Mouse (Mus musculus) brain, adult 2 months (tissue): Measurements from ENCODE around the gene 1700028K03Rik.

Experiments used
- DNase-seq: peaks from one replicate; pipeline ENCODE4 v3.0.0; 2011; ENCODE audit warnings: low read depth, low spot score

1700028K03Rik gene

DNA sequence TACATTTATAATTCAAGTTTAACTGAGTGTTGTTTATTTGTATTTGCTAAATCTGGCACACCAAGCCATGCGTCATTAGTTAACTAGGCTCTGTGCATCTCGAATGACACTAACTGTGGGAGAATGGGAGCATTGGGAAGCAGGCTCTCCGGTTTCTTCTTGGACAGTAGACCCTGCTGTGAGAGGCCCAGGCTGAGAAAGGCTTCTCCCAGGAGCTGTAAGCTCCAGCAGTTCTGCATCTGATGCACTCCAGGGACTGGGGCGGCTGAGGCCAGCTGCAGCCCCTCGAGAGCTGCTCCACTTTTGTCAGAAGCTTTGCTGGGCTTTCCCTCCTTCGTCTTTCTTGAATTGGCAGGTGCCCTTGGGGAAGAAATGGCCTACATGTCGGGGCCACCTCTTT lies 7.2 kb downstream of the 1700028K03Rik start:
- peak; percentile 28 for DNase-seq

DNA sequence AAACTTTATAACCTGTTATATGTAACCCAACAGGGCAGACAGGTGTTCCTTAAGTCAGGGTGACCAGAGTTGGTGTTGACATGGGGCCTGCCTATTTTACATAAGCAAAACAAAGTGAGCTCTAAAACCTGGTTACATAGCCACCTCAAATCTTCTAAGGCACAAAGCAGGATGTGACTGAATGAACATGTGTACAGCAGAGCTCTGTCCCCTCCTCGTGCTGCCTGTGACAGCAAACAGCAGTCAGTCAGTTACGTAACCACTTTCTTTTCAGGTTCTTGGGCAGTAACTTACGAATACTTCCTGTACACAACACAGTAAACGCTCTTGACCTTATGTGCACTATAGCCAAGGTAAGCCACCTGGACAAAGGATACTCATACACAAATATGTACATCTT lies 11.4 kb downstream of the 1700028K03Rik start:
- DNase-seq: no peak

DNA sequence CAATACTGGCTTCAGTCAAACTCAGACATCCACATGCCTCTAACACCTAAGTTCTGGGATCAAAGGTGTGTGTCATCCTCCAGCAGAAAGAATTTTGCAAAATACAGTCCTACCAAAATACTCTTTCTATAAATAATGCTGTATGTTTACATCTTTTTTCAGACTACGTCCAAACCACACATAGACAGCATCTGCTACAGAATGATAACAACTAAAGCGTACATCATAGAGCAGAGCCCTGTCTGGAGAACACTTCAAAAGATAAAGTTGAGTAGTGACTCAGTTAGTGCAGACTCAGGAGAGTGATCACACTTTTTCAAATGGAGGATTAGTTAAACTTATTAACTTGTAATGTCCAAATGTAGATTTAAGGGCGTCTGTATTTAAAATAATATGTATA lies 13.4 kb downstream of the 1700028K03Rik start:
- no peak for DNase-seq

DNA sequence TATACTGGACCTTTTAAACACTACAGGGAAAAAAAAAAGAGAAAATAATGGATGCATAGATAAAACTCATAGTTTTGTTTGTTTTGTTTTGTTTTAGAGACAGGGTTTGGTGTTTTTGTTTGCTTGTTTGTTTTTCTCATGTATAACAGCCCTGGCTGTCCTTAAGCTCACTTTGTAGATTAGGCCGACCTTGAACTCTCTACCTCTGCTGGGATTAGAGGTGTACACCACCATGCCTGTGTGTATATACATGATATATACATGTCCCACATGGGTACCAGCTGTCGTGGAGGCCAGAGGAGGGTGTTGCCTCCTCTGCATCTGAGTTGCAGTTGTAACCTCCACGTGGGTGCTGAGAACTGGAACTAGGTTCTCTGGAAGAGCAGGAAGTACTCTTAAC lies 13.9 kb downstream of the 1700028K03Rik start:
- no peak for DNase-seq

DNA sequence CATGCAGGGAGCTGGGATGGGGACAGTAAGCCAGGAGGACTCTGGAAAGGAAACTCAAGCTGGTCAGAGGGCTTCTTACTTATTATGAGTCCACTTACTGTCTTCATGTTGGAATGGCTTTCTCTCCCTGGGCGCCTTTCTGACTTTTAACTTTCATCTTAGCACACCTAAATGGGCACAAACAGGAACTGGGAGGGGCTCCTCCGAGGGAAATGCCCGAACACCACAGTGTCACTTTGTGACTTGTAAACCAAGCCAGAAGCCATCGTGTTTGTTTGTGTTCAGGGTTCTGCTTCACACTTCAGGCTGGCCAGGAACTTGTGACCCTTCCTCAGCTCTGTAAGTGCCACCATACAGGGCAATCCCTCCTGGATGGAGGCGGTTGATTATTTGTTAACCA lies 19.8 kb downstream of the 1700028K03Rik start:
- DNase-seq: no peak

DNA sequence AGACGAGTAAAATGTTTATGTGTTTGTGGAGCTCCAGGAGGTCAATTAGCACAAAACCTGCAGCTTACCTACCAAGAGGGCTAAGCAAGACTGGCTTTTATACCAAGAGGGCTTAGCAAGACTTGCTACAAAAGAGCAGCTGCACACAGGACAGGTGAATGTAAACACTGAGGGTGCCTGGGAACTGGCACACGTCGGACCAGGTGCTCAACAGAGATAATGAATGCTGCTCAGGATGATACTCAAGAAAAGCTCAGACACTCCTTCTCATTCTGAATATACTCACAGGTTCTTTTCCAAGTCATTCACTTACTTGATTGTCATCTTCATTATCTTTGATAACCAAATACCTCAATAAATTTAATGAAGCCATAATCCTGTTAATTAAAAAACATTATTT lies 22.5 kb downstream of the 1700028K03Rik start:
- DNase-seq: no peak

DNA sequence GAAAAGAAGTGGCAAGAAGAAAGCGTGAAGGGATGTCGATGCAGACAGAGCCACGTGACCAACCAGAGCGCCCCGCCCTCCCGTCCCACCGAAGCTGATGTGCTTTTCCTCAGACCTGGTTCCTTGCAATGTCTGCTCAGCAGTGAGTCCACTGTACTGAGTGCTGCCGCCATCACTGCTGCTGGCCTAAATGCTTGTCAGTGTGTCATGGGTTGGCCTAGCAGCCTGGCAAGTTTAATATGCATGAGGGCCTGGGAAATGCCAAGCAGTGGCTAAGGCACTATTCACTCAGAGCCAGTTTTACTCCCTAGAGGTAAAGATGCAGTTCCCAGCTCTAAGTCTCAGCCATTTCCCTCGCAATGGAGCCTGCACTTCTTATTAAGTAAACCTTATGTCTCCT lies 34.6 kb downstream of the 1700028K03Rik start:
- peak; percentile 6 for DNase-seq

DNA sequence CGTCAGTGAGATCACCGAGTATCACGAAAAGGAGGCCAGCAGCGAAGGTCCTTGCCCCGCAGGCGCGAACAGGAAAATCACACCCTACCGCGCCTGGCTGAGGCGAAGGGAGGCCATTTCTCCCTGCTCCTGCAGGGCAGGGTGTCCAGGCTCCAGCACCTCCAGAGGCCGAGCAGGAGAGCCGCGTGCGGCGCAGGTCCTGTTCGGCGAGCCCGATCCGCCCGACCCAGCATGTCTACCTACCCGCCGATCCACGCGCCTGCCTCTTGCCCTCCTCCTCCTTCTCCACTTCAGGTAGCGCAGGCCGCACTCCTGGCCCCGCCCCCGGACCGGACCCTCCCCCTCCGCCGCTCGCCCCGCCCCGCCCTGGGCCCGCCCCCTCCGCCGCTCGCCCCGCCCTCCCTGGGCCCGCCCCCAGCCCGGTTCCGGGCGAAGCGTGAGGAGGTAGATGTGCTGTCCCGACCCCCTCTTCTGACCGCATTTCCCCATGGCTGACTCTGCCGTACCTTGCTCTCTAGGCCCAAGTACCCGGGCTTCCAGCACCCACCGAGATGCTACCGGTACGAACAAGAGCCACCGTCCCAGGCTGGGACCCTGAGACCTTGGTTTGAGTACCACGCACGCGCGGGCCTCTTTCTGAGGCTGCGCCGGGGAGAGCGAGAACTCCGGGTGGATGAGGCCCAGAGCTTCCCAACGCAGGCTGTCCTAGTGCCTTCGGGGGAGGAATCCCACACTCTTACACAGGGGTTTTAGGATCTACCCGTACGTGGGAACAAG lies 63.0 kb downstream of the 1700028K03Rik start, which contains the start of the genes Rpap2 and Glmn:
Gene Rpap2 (plus strand): TSS at position 73 of the 777 bp plus-strand sequence.
Gene Glmn (minus strand): TSS at position 588 of the 777 bp plus-strand sequence.
- peak; percentile 89 for DNase-seq

DNA sequence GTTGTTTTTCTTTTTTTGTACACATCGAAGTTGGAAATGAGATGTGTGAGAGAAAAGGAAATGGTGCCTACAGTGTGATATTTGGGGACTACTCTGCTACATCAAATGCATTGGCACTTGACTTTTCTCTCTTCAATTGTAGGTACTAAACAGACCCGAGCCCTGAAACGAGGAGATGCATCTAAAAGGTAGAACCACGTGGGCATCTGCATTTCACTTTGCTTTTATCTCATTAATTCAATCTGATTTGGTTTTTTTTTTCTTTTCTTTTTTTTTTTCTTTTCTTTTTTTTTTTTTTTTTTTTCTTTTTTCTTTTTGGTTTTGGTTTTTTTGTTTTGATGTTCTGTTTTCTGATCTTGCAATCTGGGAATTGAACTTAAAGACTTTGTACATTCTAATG lies 63.9 kb downstream of the 1700028K03Rik start:
- DNase-seq: peak; percentile 8
